Mouse (Mus musculus): Measurements from ENCODE around the gene Rrm2.

The Rrm2 gene

GRCm38 (mm10) chr12:24747297-24747696 lies 39.3 kb downstream of the Rrm2 start:
- DNase-seq (ENCODE audit: low read depth, low spot score) = no peak

GRCm38 (mm10) chr12:24750521-24750920 lies 42.5 kb downstream of the Rrm2 start:
- no peak for DNase-seq (ENCODE audit: low read depth, low spot score)

- no peak for DNase-seq (ENCODE audit: low read depth, low spot score)
These were observed 45.6 kb downstream of the Rrm2 start for GRCm38 (mm10) chr12:24753680-24754079.

- DNase-seq (ENCODE audit: low read depth, low spot score) = no peak
These were observed 46.7 kb downstream of the Rrm2 start for GRCm38 (mm10) chr12:24754693-24755092.

GRCm38 (mm10) chr12:24755471-24755870 lies 47.4 kb downstream of the Rrm2 start:
- no peak for DNase-seq (ENCODE audit: low read depth, low spot score)

GRCm38 (mm10) chr12:24757387-24757786 lies 49.3 kb downstream of the Rrm2 start:
- no peak for DNase-seq (ENCODE audit: low read depth, low spot score)

- DNase-seq (ENCODE audit: low read depth, low spot score) = peak; percentile 53
These were observed 50.3 kb downstream of the Rrm2 start for GRCm38 (mm10) chr12:24758374-24758773.

GRCm38 (mm10) chr12:24762253-24762652 lies 54.2 kb downstream of the Rrm2 start:
- peak; percentile 78 for DNase-seq (ENCODE audit: low read depth, low spot score)
